Mouse (Mus musculus) heart, postnatal 0 days (tissue): ENCODE data around the gene Atg2b. TPM values are rescaled to one million over a fixed set of nuclear protein-coding genes. Genes with fewer than 3 reads are reported as not detected.

ENCODE experiments used
- ATAC-seq: fragments of 200-750 bp; cut with Nextera tagmentation; 2 replicates; pipeline ENCODE4 v1.8.0; 2017; ENCODE audit warnings: low read depth, moderate number of reproducible peaks, moderate library complexity; ENCODE audit not compliant: insufficient read depth
- DNase-seq: peaks from one replicate; pipeline ENCODE4 v3.0.0-alpha.2; 2016; ENCODE audit warnings: low spot score
- H3K27ac ChIP-seq: fragments of 300-500 bp; sonication (generic); 2 replicates; pipeline ENCODE4 v1.5.1; 2014; ENCODE audit warnings: low read depth, mild to moderate bottlenecking
- H3K27me3 ChIP-seq: fragments of 300-500 bp; sonication (generic); 2 replicates; pipeline ENCODE4 v1.6.1; 2014; ENCODE audit warnings: low read length, mixed read lengths; ENCODE audit not compliant: control insufficient read depth, insufficient read depth
- H3K36me3 ChIP-seq: fragments of 300-500 bp; sonication (generic); replicated peaks from 2 replicates; pipeline ENCODE4 v1.6.1; 2014; ENCODE audit warnings: low read length, mixed read lengths; ENCODE audit not compliant: control insufficient read depth, insufficient read depth
- H3K4me1 ChIP-seq: fragments of 300-500 bp; sonication (generic); 2 replicates; pipeline ENCODE4 v1.6.1; 2014; ENCODE audit warnings: antibody characterized with exemption; ENCODE audit not compliant: control insufficient read depth, insufficient read depth
- H3K4me2 ChIP-seq: fragments of 300-500 bp; sonication (generic); 2 replicates; pipeline ENCODE4 v1.6.1; 2014; ENCODE audit warnings: low read depth, mild to moderate bottlenecking, low read length, moderate library complexity
- H3K4me3 ChIP-seq: fragments of 300-500 bp; sonication (generic); 2 replicates; pipeline ENCODE4 v1.5.1; 2014; ENCODE audit warnings: low read depth, low read length
- H3K9ac ChIP-seq: fragments of 300-500 bp; sonication (generic); replicated peaks from 2 replicates; pipeline ENCODE4 v1.6.1; 2014; ENCODE audit warnings: low read depth, low read length, mixed read lengths
- H3K9me3 ChIP-seq: fragments of 300-500 bp; sonication (generic); replicated peaks from 2 replicates; pipeline ENCODE4 v1.6.1; 2016; ENCODE audit warnings: low read length; ENCODE audit not compliant: control insufficient read depth
- CTCF ChIP-seq: IDR thresholded peaks from 2 replicates; pipeline ENCODE4 v1.5.1; 2016; ENCODE audit warnings: antibody characterized with exemption, control low read depth, low read depth
- EP300 ChIP-seq: IDR thresholded peaks from 2 replicates; pipeline ENCODE4 v1.6.1; 2016; ENCODE audit warnings: antibody characterized with exemption, low read depth
- WGBS: fragments of 180-500 bp; shearing (Covaris S2); extraction: QIAGEN DNeasy Blood & Tissue Kit; methylation state at CpG from one replicate; pipeline ENCODE4 v1.1.7; 2014; 5-methylcytosine and 5-hydroxymethylcytosine counted together
- polyA plus RNA-seq: library from polyadenylated mRNA; unstranded; fragments of >200 nt; fragmentation: Nextera tagmentation; extraction: Ambion mirVana; gene quantifications from 2 replicates; pipeline ENCODE4 v1.2.1, GENCODE M21; 2015
- total RNA-seq: library from RNA; depleted of rRNA; stranded (reverse); fragments of >200 nt; gene quantifications from 2 replicates; pipeline ENCODE4 v1.2.3, GENCODE M21; 2014; ENCODE audit warnings: low replicate concordance

The Atg2b gene
- total and polyA plus RNA-seq, 2 experiments from 2014 or later: 5.4 to 20.8 TPM

- H3K27ac ChIP-seq: no peak within 1 kb of the TSS
- ATAC-seq: no peak
- no peak within 1 kb of the TSS for H3K9ac ChIP-seq
- H3K4me2 ChIP-seq: no peak within 1 kb of the TSS
- H3K36me3 ChIP-seq: no peaks in the 10 kb centered on the region
- 87% methylated on average over 11 of the region's 11 CpGs for WGBS
- no peaks in the 10 kb centered on the region for H3K27me3 ChIP-seq
- no peak within 1 kb of the TSS for H3K4me3 ChIP-seq
- TF ChIP-seq CTCF: no peak
- TF ChIP-seq EP300: no peak
- DNase-seq: no peak
- H3K4me1 ChIP-seq: no peaks in the 10 kb centered on the region
- no peaks in the 10 kb centered on the region for H3K9me3 ChIP-seq
Observed at GRCm38 (mm10) chr12:105602581-105603210, 82.3 kb downstream of the Atg2b start, which contains the start of gene Bdkrb1. Gene Bdkrb1 (plus strand): TSS chr12:105603085.

GRCm38 (mm10) chr12:105601586-105601985 lies 83.4 kb downstream of the Atg2b start:
- Histone ChIP-seq H3K4me2 (no peak overlapping the region), H3K9me3 (no peaks in the 10 kb centered on the region), H3K27ac (no peak overlapping the region), H3K4me1 (no peaks in the 10 kb centered on the region), H3K9ac (no peak overlapping the region), H3K4me3 (no peak overlapping the region), H3K27me3 (no peaks in the 10 kb centered on the region), H3K36me3 (no peaks in the 10 kb centered on the region)
- TF ChIP-seq EP300 (no peak), CTCF (no peak)
- 27% methylated on average over 6 of the region's 6 CpGs for WGBS
- ATAC-seq (no peak), DNase-seq (no peak)

- H3K9me3 ChIP-seq: no peaks in the 10 kb centered on the region
- H3K36me3 ChIP-seq: no peaks in the 10 kb centered on the region
- H3K4me3 ChIP-seq: no peak overlapping the region
- TF ChIP-seq EP300 (no peak), CTCF (no peak)
- no peak overlapping the region for H3K4me2 ChIP-seq
- no peaks in the 10 kb centered on the region for H3K27me3 ChIP-seq
- no peaks in the 10 kb centered on the region for H3K4me1 ChIP-seq
- WGBS: 77% methylated on average over 5 of the region's 5 CpGs
- no peak overlapping the region for H3K27ac ChIP-seq
- no peak overlapping the region for H3K9ac ChIP-seq
- DNase-seq (no peak), ATAC-seq (no peak)
Observed at GRCm38 (mm10) chr12:105599098-105599497, 85.9 kb downstream of the Atg2b start.

GRCm38 (mm10) chr12:105598503-105598902 lies 86.5 kb downstream of the Atg2b start:
- no peaks in the 10 kb centered on the region for H3K9me3 ChIP-seq
- H3K27ac ChIP-seq: no peak overlapping the region
- H3K4me3 ChIP-seq: no peak overlapping the region
- H3K4me2 ChIP-seq: no peak overlapping the region
- no peaks in the 10 kb centered on the region for H3K4me1 ChIP-seq
- TF ChIP-seq CTCF (no peak), EP300 (no peak)
- no peaks in the 10 kb centered on the region for H3K27me3 ChIP-seq
- DNase-seq: no peak
- no peaks in the 10 kb centered on the region for H3K36me3 ChIP-seq
- H3K9ac ChIP-seq: no peak overlapping the region
- no peak for ATAC-seq
- 79% methylated on average over 10 of the region's 10 CpGs for WGBS

GRCm38 (mm10) chr12:105597135-105597534 lies 87.9 kb downstream of the Atg2b start:
- Histone ChIP-seq H3K4me1 (no peaks in the 10 kb centered on the region), H3K9ac (no peak overlapping the region), H3K4me2 (no peak overlapping the region), H3K36me3 (no peaks in the 10 kb centered on the region), H3K4me3 (no peak overlapping the region), H3K27me3 (0 out of 2 replicates have a peak, but pooled peaks cover 6% of the 10 kb centered on the region), H3K9me3 (no peaks in the 10 kb centered on the region), H3K27ac (no peak overlapping the region)
- DNase-seq (no peak), ATAC-seq (no peak)
- 82% methylated on average over 8 of the region's 8 CpGs for WGBS
- TF ChIP-seq CTCF: no peak
- TF ChIP-seq EP300: no peak

- H3K9me3 ChIP-seq: no peaks in the 10 kb centered on the region
- H3K27ac ChIP-seq: no peak overlapping the region
- no peak for ATAC-seq
- no peak for TF ChIP-seq CTCF
- TF ChIP-seq EP300: no peak
- no peak for DNase-seq
- no peaks in the 10 kb centered on the region for H3K4me1 ChIP-seq
- H3K4me2 ChIP-seq: no peak overlapping the region
- 70% methylated on average over 4 of the region's 4 CpGs for WGBS
- H3K4me3 ChIP-seq: no peak overlapping the region
- no peak overlapping the region for H3K9ac ChIP-seq
- H3K27me3 ChIP-seq: 0 out of 2 replicates have a peak, but pooled peaks cover 6% of the 10 kb centered on the region
- H3K36me3 ChIP-seq: no peaks in the 10 kb centered on the region
Observed at GRCm38 (mm10) chr12:105593471-105593870, 91.5 kb downstream of the Atg2b start.
